ENCODE assay signal across 7 mouse cellular contexts in genomic region chr6:109150023-109150911, GRCm38 (mm10).
DNase-seq lines count a peak whose midpoint lies in the region; ATAC-seq and TF ChIP-seq lines count a peak whose summit lies in the region.

No protein-coding gene starts in this region.

- peak; percentile 87 for DNase-seq in adipocyte (ENCODE audit: low spot score)
- peak; percentile 60 to 68 for DNase-seq in cerebellum, adult 2 months
- DNase-seq in forebrain, postnatal 0 days: peak; percentile 96
- peak; percentile 67 for DNase-seq in hindlimb bud, embryonic 11.5 days (ENCODE audit: extremely low spot score, low read depth, low spot score)
- peak; percentile 75 for DNase-seq in left cerebral cortex, adult 11 months (ENCODE audit: low spot score)
- DNase-seq in right cerebral cortex, postnatal 36 days (ENCODE audit: low spot score in 2 of 2): peak; percentile 74 to 75

- peak overlapping the region; percentile 26; the same call in 1 of the 2 replicates for H3K9ac ChIP-seq in forebrain, postnatal 0 days

- no peaks in the 10 kb centered on the region for H3K36me3 ChIP-seq in forebrain, postnatal 0 days (ENCODE audit: insufficient read depth)

- H3K4me1 ChIP-seq in cerebellum, adult 2 months (ENCODE audit: control insufficient read depth, insufficient read depth, low read length): no peaks in the 10 kb centered on the region
- H3K4me1 ChIP-seq in forebrain, postnatal 0 days (ENCODE audit: insufficient read depth): no peaks in the 10 kb centered on the region

- WGBS in cerebellum, adult 2 months: 4% methylated on average over 22 of the region's 22 CpGs
- 39% methylated on average over 22 of the region's 22 CpGs for WGBS in forebrain, postnatal 0 days

- peak; percentile 96 for ATAC-seq in forebrain, postnatal 0 days
- ATAC-seq in megakaryocyte progenitor cell, adult 5-6 weeks (replicated peaks; ENCODE audit: poor library complexity): peak; percentile 81

- peak; percentile 80; the same call in 1 of the 2 replicates for TF ChIP-seq CTCF in cerebellum, adult 2 months (IDR thresholded peaks at IDR 0.05; ENCODE audit: borderline replicate concordance, insufficient read depth, low read depth, low read length)
- TF ChIP-seq CTCF in forebrain, postnatal 0 days (IDR thresholded peaks at IDR 0.05; ENCODE audit: low read depth): peak; percentile 97

- H3K9me3 ChIP-seq in forebrain, postnatal 0 days (ENCODE audit: low read length): no peaks in the 10 kb centered on the region

- no peaks in the 10 kb centered on the region for H3K27me3 ChIP-seq in cerebellum, adult 2 months (ENCODE audit: control insufficient read depth, insufficient read depth, low read length)
- H3K27me3 ChIP-seq in forebrain, postnatal 0 days (ENCODE audit: insufficient read depth, low read length): no peaks in the 10 kb centered on the region

- peak overlapping the region; percentile 35 for H3K4me2 ChIP-seq in forebrain, postnatal 0 days (ENCODE audit: low read depth)

- peak overlapping the region; percentile 39 for H3K4me3 ChIP-seq in cerebellum, adult 2 months (replicated peaks; ENCODE audit: insufficient read depth, low read depth, low read length)
- peak overlapping the region; percentile 16 for H3K4me3 ChIP-seq in forebrain, postnatal 0 days (ENCODE audit: low read depth, low read length)

- TF ChIP-seq POLR2A in cerebellum, adult 2 months (IDR thresholded peaks at IDR 0.05; ENCODE audit: borderline replicate concordance, insufficient read depth, low read length): no peak

- H3K27ac ChIP-seq in cerebellum, adult 2 months (ENCODE audit: insufficient read depth, low read length): no peak overlapping the region
- peak overlapping the region; percentile 66 for H3K27ac ChIP-seq in forebrain, postnatal 0 days (ENCODE audit: low read depth, low read length)
